Mouse (Mus musculus) neural tube, embryonic 13.5 days (tissue): Measurements from ENCODE around the gene 4930426L09Rik. TPM values are rescaled to one million over a fixed set of nuclear protein-coding genes. Genes with fewer than 3 reads are reported as not detected.

Source experiments
- ATAC-seq: fragments of 200-750 bp; cut with Nextera tagmentation; 2 replicates; pipeline ENCODE4 v1.8.0; 2017; ENCODE audit warnings: low read depth, mild to moderate bottlenecking, moderate TSS enrichment, moderate library complexity
- H3K27ac ChIP-seq: fragments of 300-500 bp; sonication (generic); replicated peaks from 2 replicates; pipeline ENCODE4 v1.5.1; 2015; ENCODE audit warnings: moderate library complexity, mild to moderate bottlenecking, inconsistent platforms
- H3K27me3 ChIP-seq: fragments of 300-500 bp; sonication (generic); 2 replicates; pipeline ENCODE4 v1.6.1; 2015; ENCODE audit warnings: mild to moderate bottlenecking, inconsistent platforms
- H3K36me3 ChIP-seq: fragments of 300-500 bp; sonication (generic); 2 replicates; pipeline ENCODE4 v1.6.1; 2015; ENCODE audit warnings: mild to moderate bottlenecking, inconsistent platforms
- H3K4me1 ChIP-seq: fragments of 300-500 bp; sonication (generic); replicated peaks from 2 replicates; pipeline ENCODE4 v1.6.1; 2015; ENCODE audit warnings: inconsistent platforms
- H3K4me2 ChIP-seq: fragments of 300-500 bp; sonication (generic); 2 replicates; pipeline ENCODE4 v1.6.1; 2015; ENCODE audit warnings: inconsistent platforms, mild to moderate bottlenecking, moderate library complexity
- H3K4me3 ChIP-seq: fragments of 300-500 bp; sonication (generic); 2 replicates; pipeline ENCODE4 v1.5.1; 2015; ENCODE audit warnings: mild to moderate bottlenecking, inconsistent platforms
- H3K9ac ChIP-seq: fragments of 300-500 bp; sonication (generic); 2 replicates; pipeline ENCODE4 v1.6.1; 2015; ENCODE audit warnings: moderate library complexity, mild to moderate bottlenecking, inconsistent platforms
- H3K9me3 ChIP-seq: fragments of 300-500 bp; sonication (generic); 2 replicates; pipeline ENCODE4 v1.6.1; 2016; ENCODE audit warnings: inconsistent platforms
- WGBS: fragments of 180-500 bp; shearing (Covaris S2); methylation state at CpG from one replicate; pipeline ENCODE4 v1.1.7; 2015; 5-methylcytosine and 5-hydroxymethylcytosine counted together
- polyA plus RNA-seq: library from polyadenylated mRNA; unstranded; fragments of >200 nt; fragmentation: Nextera tagmentation; extraction: Ambion mirVana; gene quantifications from 2 replicates; pipeline ENCODE4 v1.2.1, GENCODE M21; 2015

The 4930426L09Rik gene
- polyA plus RNA-seq, 1 experiment from 2014 or later = 0.74 TPM

GRCm38 (mm10) chr2:19048225-19048624 is 50.1 kb downstream of the 4930426L09Rik start:
- Histone ChIP-seq H3K9me3 (no peaks in the 10 kb centered on the region), H3K4me3 (no peak overlapping the region), H3K27me3 (no peaks in the 10 kb centered on the region), H3K4me2 (no peak overlapping the region), H3K9ac (no peak overlapping the region), H3K36me3 (no peaks in the 10 kb centered on the region), H3K4me1 (no peaks in the 10 kb centered on the region), H3K27ac (no peak overlapping the region)
- no peak for ATAC-seq
- WGBS = 83% methylated on average over 1 of the region's 1 CpGs

GRCm38 (mm10) chr2:19049341-19049740 is 51.2 kb downstream of the 4930426L09Rik start:
- WGBS = 92% methylated on average over 1 of the region's 1 CpGs

More at GRCm38 (mm10) chr2:19049341-19049740, 51.2 kb downstream of the 4930426L09Rik start:
- Histone ChIP-seq H3K4me1 (no peaks in the 10 kb centered on the region), H3K4me2 (no peak overlapping the region), H3K4me3 (no peak overlapping the region), H3K9me3 (no peaks in the 10 kb centered on the region), H3K36me3 (no peaks in the 10 kb centered on the region), H3K9ac (no peak overlapping the region), H3K27me3 (no peaks in the 10 kb centered on the region), H3K27ac (no peak overlapping the region)
- ATAC-seq = no peak

Other genes starting within 250 kb of the 4930426L09Rik start
- 12.7 and 12.8 TPM in 2 replicates for gene Pip4k2a, start 217 bp upstream of the 4930426L09Rik start, polyA plus RNA-seq
- gene Armc3, start 201.0 kb downstream of the 4930426L09Rik start, polyA plus RNA-seq = 0.51 and 0.57 TPM in 2 replicates